Comparison of ENCODE assay signal across 17 mouse cellular contexts in the genomic region with DNA sequence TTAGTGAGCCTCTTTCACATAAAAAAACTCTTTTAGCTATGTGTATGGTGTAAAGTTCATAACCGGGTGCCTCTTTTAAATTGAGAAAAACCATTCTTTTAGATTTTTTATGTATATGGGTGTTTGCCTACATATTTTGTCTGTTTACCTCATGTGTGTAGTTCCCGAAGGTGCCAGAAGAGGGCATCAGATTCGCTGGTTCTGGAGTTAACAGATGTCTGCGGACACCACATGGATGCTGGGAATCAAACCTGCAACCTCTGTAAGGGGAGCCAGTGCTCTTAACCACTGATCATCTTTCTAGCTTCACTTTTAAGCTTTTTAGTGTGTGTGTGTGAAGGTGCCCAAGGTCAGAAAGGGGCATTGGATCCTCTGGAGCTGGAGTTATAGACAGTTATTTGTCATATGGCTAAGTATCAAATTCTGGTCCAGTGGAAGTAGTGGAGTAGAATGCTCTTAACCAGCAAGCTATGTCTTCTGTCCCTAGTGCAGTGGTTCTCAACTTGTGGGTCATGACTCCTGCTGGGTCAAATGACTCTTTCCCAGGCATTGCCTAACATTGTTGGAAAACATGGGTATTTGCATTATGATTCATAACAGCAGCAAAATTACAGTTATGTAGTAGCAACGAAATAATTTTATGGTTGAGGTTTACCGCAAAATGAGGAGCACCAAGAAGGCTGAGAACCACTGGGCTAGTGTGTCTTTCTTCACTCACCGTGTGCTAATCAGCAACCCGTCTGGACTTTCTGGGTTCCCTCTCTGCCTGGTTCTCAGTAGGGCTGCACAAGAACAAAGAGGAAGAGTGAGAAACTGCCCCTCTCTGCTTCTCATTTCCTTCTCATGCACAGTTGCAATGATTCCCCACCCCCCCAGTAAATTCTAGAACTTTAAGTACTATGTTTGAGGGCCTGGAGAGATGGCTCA. TPM values are rescaled to one million over a fixed set of nuclear protein-coding genes. Genes with fewer than 3 reads are reported as not detected.
DNase-seq lines count a peak whose midpoint lies in the region; ATAC-seq and TF ChIP-seq lines count a peak whose summit lies in the region.
"Had no signal": no experiment of that assay in that cellular context is flagged by ENCODE, and none has a peak within 500 bp of the region (broad histone marks: within the 10 kb centered on the region; RNA-seq: fewer than 3 reads in every experiment).

No protein-coding gene starts in this region.

- no peak for ATAC-seq in intestine, postnatal 0 days
- ATAC-seq in intestine, embryonic 15.5 days: no peak
- ATAC-seq: forebrain, embryonic 14.5 days; midbrain, embryonic 15.5 days had no signal

- peak; percentile 3 for DNase-seq in thymus, adult 2 months
- DNase-seq in thymus, postnatal 10 days (ENCODE audit: low spot score in 2 of 2): no peak
- peak; percentile 18 for DNase-seq in naive thymus-derived CD4-positive, alpha-beta T cell, adult 2 months (ENCODE audit: low read depth)
- DNase-seq in left cerebral cortex, adult 2 months (ENCODE audit: extremely low spot score in 1 of 2, low spot score in 2 of 2): no peak
- no peak for DNase-seq in heart, postnatal 36 days
- DNase-seq: cerebellum, adult 2 months; gastrocnemius, postnatal 10 days; kidney, postnatal 14 days; spleen, adult 18-20 months had no signal

- H3K4me1 ChIP-seq in intestine, postnatal 0 days (replicated peaks; ENCODE audit: control insufficient read depth, insufficient read depth, low read length): no peaks in the 10 kb centered on the region; the same call in 1 of the 2 replicates
- 0 out of 2 replicates have a peak, but pooled peaks cover 3% of the 10 kb centered on the region for H3K4me1 ChIP-seq in intestine, embryonic 15.5 days (replicated peaks)
- H3K4me1 ChIP-seq in thymus, adult 2 months (replicated peaks; ENCODE audit: control insufficient read depth, insufficient read depth, low read length): no peaks in the 10 kb centered on the region
- peaks cover 19% of the 10 kb centered on the region for H3K4me1 ChIP-seq in bone marrow macrophage, adult 2 months (ENCODE audit: control insufficient read depth, insufficient read depth, low read length)

- H3K9ac ChIP-seq in intestine, postnatal 0 days (ENCODE audit: low read depth, low read length): no peak overlapping the region
- H3K9ac ChIP-seq in intestine, embryonic 15.5 days: no peak overlapping the region
- H3K9ac ChIP-seq: heart, embryonic 13.5 days; midbrain, embryonic 15.5 days had no signal

- TF ChIP-seq POLR2A in thymus, adult 2 months (IDR thresholded peaks at IDR 0.05; ENCODE audit: control insufficient read depth, extremely low read depth, insufficient read depth, low read length, poor library complexity): no peak
- no peak for TF ChIP-seq POLR2A in bone marrow macrophage, adult 2 months (IDR thresholded peaks at IDR 0.05; ENCODE audit: borderline replicate concordance, low read depth, low read length)

- no peak overlapping the region for H3K27ac ChIP-seq in intestine, postnatal 0 days (ENCODE audit: low read depth, low read length)
- H3K27ac ChIP-seq in intestine, embryonic 15.5 days: no peak overlapping the region
- no peak overlapping the region for H3K27ac ChIP-seq in thymus, adult 2 months (ENCODE audit: control insufficient read depth, insufficient read depth, low read length)
- H3K27ac ChIP-seq in bone marrow macrophage, adult 2 months (ENCODE audit: insufficient read depth, low read depth, low read length): peak overlapping the region; percentile 70
- no peak overlapping the region for H3K27ac ChIP-seq in left cerebral cortex, adult 2 months
- H3K27ac ChIP-seq: heart, embryonic 13.5 days; hindbrain, embryonic 10.5 days; midbrain, embryonic 15.5 days; stomach, postnatal 0 days had no signal

- H3K36me3 ChIP-seq in intestine, postnatal 0 days (ENCODE audit: control insufficient read depth, insufficient read depth): no peaks in the 10 kb centered on the region
- no peaks in the 10 kb centered on the region for H3K36me3 ChIP-seq in intestine, embryonic 15.5 days
- H3K36me3 ChIP-seq in thymus, adult 2 months (ENCODE audit: control insufficient read depth, insufficient read depth, low read length): no peaks in the 10 kb centered on the region
- H3K36me3 ChIP-seq: heart, embryonic 13.5 days; hindbrain, embryonic 10.5 days; midbrain, embryonic 15.5 days had no signal

- H3K27me3 ChIP-seq in intestine, postnatal 0 days (replicated peaks; ENCODE audit: control insufficient read depth, insufficient read depth, low read length): no peaks in the 10 kb centered on the region
- no peaks in the 10 kb centered on the region for H3K27me3 ChIP-seq in intestine, embryonic 15.5 days (replicated peaks)
- H3K27me3 ChIP-seq in thymus, adult 2 months (ENCODE audit: control insufficient read depth, insufficient read depth, low read length): no peaks in the 10 kb centered on the region
- H3K27me3 ChIP-seq: heart, embryonic 13.5 days; midbrain, embryonic 15.5 days had no signal

- peak; percentile 16; the same call in 1 of the 2 replicates for TF ChIP-seq CTCF in intestine, postnatal 0 days (IDR thresholded peaks at IDR 0.05; ENCODE audit: low read depth)
- no peak for TF ChIP-seq CTCF in thymus, adult 2 months (IDR thresholded peaks at IDR 0.05; ENCODE audit: borderline replicate concordance, control insufficient read depth, extremely low read depth, insufficient read depth, low read length, poor library complexity)
- TF ChIP-seq CTCF in bone marrow macrophage, adult 2 months (IDR thresholded peaks at IDR 0.05; ENCODE audit: low read depth, low read length): peak; percentile 55
- TF ChIP-seq CTCF in left cerebral cortex, adult 2 months (IDR thresholded peaks at IDR 0.05): no peak; the same call in 1 of the 2 replicates

- no peak overlapping the region for H3K4me2 ChIP-seq in intestine, postnatal 0 days (replicated peaks; ENCODE audit: low read depth)
- no peak overlapping the region for H3K4me2 ChIP-seq in intestine, embryonic 15.5 days (replicated peaks)
- H3K4me2 ChIP-seq: heart, embryonic 13.5 days; midbrain, embryonic 15.5 days had no signal

- no peaks in the 10 kb centered on the region for H3K9me3 ChIP-seq in intestine, postnatal 0 days (ENCODE audit: control insufficient read depth)
- no peaks in the 10 kb centered on the region for H3K9me3 ChIP-seq in intestine, embryonic 15.5 days
- H3K9me3 ChIP-seq: heart, embryonic 13.5 days; hindbrain, embryonic 10.5 days; midbrain, embryonic 15.5 days had no signal

- intact Hi-C loops in left cerebral cortex, adult 2 months (cut with DNase I): no loop called here
- intact Hi-C loops in heart, postnatal 36 days (cut with DNase I): no loop called here

- H3K4me3 ChIP-seq in intestine, postnatal 0 days (ENCODE audit: low read depth, low read length): no peak overlapping the region
- H3K4me3 ChIP-seq in intestine, embryonic 15.5 days (replicated peaks): no peak overlapping the region
- no peak overlapping the region for H3K4me3 ChIP-seq in thymus, adult 2 months (ENCODE audit: control insufficient read depth, insufficient read depth, low read length)
- H3K4me3 ChIP-seq in bone marrow macrophage, adult 2 months (ENCODE audit: insufficient read depth, low read length): no peak overlapping the region
- no peak overlapping the region for H3K4me3 ChIP-seq in left cerebral cortex, adult 2 months
- H3K4me3 ChIP-seq: heart, embryonic 13.5 days; hindbrain, embryonic 10.5 days; midbrain, embryonic 15.5 days had no signal

- 83% methylated on average over 8 of the region's 8 CpGs for WGBS in intestine, postnatal 0 days
- 84% methylated on average over 8 of the region's 8 CpGs for WGBS in intestine, embryonic 15.5 days
- 81% methylated on average over 8 of the region's 8 CpGs for WGBS in thymus, adult 2 months

RNA-seq across cellular contexts. Expression of gene Birc6, which starts 5.0 kb away (rescaled TPM):
- polyA plus RNA-seq in intestine, postnatal 0 days (2015; fragmentation: Nextera tagmentation; extraction: Ambion mirVana): 63.7 and 70.7 TPM in 2 replicates
- polyA plus RNA-seq in intestine, embryonic 15.5 days (2015; fragmentation: Nextera tagmentation; extraction: Ambion mirVana): 68.7 and 83.2 TPM in 2 replicates
- 216 and 221 TPM in 2 replicates for polyA plus RNA-seq in thymus, adult 2 months (2012; rRNA removed)
- 61.4 and 73.1 TPM in 2 replicates for polyA plus RNA-seq in bone marrow macrophage, adult 2 months (2012; ENCODE audit: insufficient read depth, insufficient read length, missing spikeins)
- total RNA-seq in left cerebral cortex, adult 2 months (2021): 100 to 1,000 TPM; 132 to 144 TPM
- 10 to 100 TPM; 82.2 to 82.6 TPM for total RNA-seq in heart, postnatal 36 days (2021)

RNA-seq across cellular contexts. Expression of gene Yipf4, which starts 33.8 kb away (rescaled TPM):
- polyA plus RNA-seq in intestine, postnatal 0 days (2015; fragmentation: Nextera tagmentation; extraction: Ambion mirVana): 77.1 and 82.8 TPM in 2 replicates
- 62.6 and 74.2 TPM in 2 replicates for polyA plus RNA-seq in intestine, embryonic 15.5 days (2015; fragmentation: Nextera tagmentation; extraction: Ambion mirVana)
- 95.8 and 168 TPM in 2 replicates for polyA plus RNA-seq in thymus, adult 2 months (2012; rRNA removed)
- 89.8 and 99.4 TPM in 2 replicates for polyA plus RNA-seq in bone marrow macrophage, adult 2 months (2012; ENCODE audit: insufficient read depth, insufficient read length, missing spikeins)
- 10 to 100 TPM; 76.7 to 89.5 TPM for total RNA-seq in left cerebral cortex, adult 2 months (2021)
- total RNA-seq in heart, postnatal 36 days (2021): 10 to 100 TPM; 67.8 to 68.2 TPM

Comparison
In these comparisons a context has a peak if more than half of its experiments do, and no peak if none do; other contexts are left out.
1. DNase-seq: peak in thymus, adult 2 months (single experiment) and naive thymus-derived CD4-positive, alpha-beta T cell, adult 2 months (single experiment); none in thymus, postnatal 10 days (0 of 2), left cerebral cortex, adult 2 months (0 of 2) and heart, postnatal 36 days (0 of 2).
2. CTCF ChIP-seq: peak in intestine, postnatal 0 days (single experiment) and bone marrow macrophage, adult 2 months (single experiment); none in thymus, adult 2 months (single experiment) and left cerebral cortex, adult 2 months (single experiment).